Mouse (Mus musculus) cerebellum, adult 18-20 months (tissue): ENCODE measurements around the gene Nobox.
A peak's percentile ranks its signal among the peaks of the same experiment; 100 is the strongest.

Experiments used
- DNase-seq, 2 experiments: peaks; one replicate each; pipeline ENCODE4 v3.0.0; 2021

Gene Nobox

GRCm38 (mm10) chr6:43272597-43272996 is 36.8 kb downstream of the Nobox start:
- DNase-seq = no peak

DNA sequence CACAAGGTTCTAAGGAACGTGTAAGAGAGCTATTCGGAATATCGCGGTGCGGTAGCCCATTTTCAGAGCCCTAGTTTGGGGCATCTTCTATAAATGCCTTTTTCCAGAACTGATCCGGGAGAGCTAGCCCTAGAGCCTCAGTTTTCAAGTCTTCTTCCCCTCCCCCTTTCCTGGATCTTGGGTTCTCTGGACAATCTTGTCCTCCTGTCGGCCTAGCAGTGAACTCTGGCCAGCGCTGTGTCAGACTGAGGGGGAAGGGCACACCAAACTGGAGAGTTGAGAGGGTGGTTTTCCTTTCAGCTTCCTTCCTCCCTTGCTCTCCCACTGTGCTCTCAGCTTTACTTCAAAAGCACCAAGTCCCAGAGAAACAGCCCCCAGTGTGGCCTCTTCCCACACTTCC is 43.0 kb downstream of the Nobox start:
- DNase-seq = no peak

DNA sequence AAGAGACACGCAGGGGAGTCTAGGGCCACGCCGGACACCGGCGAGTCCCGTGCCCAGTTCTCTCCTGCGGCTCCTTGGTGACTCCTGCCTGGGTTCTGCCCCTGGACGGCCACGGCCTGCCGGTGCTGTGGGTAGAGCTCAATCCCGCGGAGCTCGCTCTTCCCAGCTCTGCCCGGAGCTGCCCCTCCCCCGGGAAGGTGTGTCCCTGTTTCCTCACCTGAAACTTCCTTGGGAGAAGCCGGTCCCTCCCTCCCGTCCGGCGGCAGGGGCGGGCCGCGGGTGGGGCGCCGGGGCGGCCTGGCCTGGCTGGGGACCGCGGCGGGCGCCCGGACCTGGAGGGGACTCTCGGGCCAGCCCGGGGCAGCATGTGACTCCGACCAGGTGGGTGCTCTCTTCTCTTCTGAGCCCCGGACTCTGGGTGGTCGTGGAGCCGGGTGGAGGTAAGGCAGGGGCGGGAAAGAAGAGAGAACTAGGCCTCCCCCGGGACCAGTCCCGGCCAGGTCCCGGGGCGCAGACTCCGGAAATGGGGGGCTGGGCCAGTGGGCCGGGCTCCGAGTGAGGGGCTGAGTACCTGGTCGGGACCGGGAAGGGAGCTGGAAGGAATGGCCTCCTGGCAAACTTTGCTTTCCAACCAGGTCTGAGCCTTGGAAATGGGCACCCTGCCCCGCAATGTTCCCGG is 43.9 kb downstream of the Nobox start, which contains the start of gene Arhgef5:
Gene Arhgef5 (plus strand): TSS at position 220 of the 679 bp plus-strand sequence.
- DNase-seq = peak; percentile 9 to 14

DNA sequence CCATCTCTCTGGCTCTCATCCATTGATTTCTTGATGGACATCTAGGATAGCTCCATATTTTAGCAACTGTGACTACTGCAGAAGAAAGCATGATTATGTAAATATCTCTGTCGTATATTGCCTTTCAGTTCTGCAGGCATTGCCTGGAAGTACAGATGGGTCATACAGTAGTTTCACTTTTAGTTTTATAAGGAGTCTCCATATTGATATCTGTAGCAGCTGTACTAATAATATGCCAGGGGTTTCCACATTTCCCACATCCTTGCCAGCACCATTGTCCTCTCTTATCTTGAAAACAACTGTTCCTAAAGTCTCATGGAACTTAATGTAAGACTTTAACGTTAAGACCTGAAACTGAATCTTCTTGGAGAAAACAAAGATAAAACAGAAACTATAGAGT is 48.6 kb downstream of the Nobox start:
- DNase-seq = no peak

DNA sequence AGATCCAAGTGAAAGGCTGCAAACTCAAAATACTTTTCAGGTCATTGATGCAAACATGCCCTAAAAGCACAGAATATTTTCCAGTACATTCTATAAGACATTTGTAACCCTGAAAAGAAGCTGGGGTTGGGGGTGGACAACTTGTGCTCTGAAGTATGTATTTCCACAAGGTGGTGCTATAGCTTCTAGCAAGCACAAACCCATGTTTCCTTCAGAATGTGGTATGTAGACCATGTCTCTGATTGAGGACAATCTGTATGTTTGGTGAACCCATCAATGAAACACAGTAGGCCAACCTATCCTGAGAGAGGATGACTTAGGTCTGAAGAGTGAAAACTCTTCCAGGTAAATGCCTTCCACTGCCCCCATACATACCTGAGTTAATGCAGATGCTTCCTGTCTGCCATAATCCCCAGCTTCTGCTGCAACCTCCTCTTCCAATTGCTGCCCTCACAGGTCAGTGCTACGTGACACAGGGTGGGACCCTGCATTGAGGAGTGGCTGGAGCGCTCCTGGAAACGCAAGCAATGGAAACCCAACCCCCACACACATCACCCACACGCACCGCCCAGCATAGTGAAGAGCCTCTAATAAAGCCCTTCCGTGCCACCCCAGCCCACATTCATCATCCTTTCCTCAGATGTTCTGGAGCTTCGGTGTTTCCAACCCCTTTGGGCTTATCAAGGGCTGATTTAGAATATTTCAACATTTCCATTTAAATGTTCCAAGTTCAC is 55.0 kb downstream of the Nobox start:
- peak in 1 of 2 experiments; percentile 12 for DNase-seq
